Mouse (Mus musculus) erythroblast, embryonic 14.5 days (primary cell): Measurements from ENCODE around the gene Mpst.

Source experiments
- GATA1 ChIP-seq: IDR thresholded peaks from 2 replicates; pipeline ENCODE4 v1.6.1; 2012; ENCODE audit warnings: low read length, inconsistent platforms, mixed read lengths
- TAL1 ChIP-seq: IDR thresholded peaks from 3 replicates; pipeline ENCODE4 v1.6.1; 2012; ENCODE audit warnings: low read length, inconsistent platforms, mixed read lengths

DNA sequence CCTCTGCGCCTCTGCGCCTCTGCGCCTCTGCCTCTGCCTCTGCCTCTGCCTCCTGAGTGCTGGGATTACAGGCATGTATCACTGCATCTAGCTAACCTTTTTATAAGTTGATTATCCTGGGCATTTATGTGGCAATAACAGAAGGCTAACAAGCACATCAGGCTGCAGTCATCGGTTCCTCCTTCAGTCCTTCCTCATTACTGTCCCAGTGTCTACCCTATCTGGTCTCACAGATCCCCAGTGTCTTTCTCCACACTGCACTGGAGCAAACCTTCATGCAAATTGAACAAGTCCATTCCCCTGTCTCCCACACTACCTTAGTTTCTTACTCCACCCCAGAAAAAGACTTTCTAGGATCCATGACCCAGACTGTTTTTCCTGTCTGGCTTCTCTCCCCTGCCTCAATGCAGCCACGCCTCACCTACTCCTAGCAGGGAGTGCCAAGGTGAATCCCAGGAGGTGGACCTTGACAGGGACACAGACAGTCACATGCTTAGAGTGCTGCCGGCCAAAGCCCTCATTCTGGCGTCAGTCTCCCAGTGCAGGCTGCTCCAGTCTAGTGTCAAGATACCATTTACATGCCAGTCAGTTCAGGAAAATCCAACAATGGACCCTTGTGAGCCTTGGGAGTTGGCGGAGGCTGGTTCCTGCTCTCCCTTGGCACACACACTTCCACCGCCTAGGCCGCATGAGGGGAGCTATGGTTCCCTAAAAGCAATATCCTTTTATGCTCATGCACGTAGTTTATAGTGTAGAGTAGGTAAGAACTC is 22.6 kb upstream of the Mpst start:
- TF ChIP-seq TAL1 (no peak), GATA1 (no peak)
